Mouse (Mus musculus) gastrocnemius, postnatal 4 days (tissue): Measurements from ENCODE around the gene Tbc1d9b. TPM values are rescaled to one million over a fixed set of nuclear protein-coding genes. Genes with fewer than 3 reads are reported as not detected.
"Not testable (repeated sequence)": the region's sequence is repeated elsewhere in the genome, so short reads cannot be mapped to it uniquely, and the experiment has no call there.

Experiments used
- DNase-seq, 2 experiments: peaks; one replicate each; pipeline ENCODE4 v3.0.0; 2021 to 2022; ENCODE audit warnings: low spot score in 2 of 2, mixed read lengths in 2 of 2
- total RNA-seq, 2 experiments: library from RNA; stranded (reverse); gene quantifications; 2 replicates each; pipeline ENCODE4 v1.2.3; 2021

The Tbc1d9b gene
- total RNA-seq, 2 experiments from 2014 or later = 36.1 to 37.3 TPM

- not testable (repeated sequence) for DNase-seq
These were observed 43.0 kb downstream of the Tbc1d9b start, which contains the start of gene Mrnip for GRCm38 (mm10) chr11:50174111-50174729. TSS of gene Mrnip (plus strand) at chr11:50174444.

- peak; percentile 91 to 98 for DNase-seq
These were observed 43.6 kb downstream of the Tbc1d9b start for GRCm38 (mm10) chr11:50174730-50175187.

- no peak for DNase-seq
These were observed 45.2 kb downstream of the Tbc1d9b start for GRCm38 (mm10) chr11:50176351-50176750.

DNA sequence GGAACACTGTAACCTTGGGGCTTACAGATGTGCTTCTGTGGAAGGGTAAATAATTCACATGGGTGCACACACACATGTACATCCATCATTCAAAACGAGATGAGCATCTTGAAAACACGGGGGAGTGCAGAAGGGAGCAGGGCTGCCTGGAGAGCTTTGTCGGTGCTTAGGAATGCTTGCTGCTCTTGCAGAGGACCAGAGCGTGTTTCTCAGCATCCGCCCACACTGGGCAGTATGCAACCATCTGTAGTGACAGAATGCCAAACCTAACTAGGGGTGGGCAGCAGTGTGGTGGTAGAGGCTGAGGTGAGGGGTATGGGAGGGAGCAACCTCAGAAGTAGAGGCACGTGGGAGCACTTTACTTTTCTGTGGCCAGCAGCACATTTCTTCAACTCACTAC lies 45.9 kb downstream of the Tbc1d9b start:
- DNase-seq = no peak

GRCm38 (mm10) chr11:50178532-50179488 lies 47.6 kb downstream of the Tbc1d9b start:
- no peak for DNase-seq

GRCm38 (mm10) chr11:50180478-50181231 lies 49.5 kb downstream of the Tbc1d9b start:
- no peak for DNase-seq

- no peak for DNase-seq
These were observed 51.5 kb downstream of the Tbc1d9b start for GRCm38 (mm10) chr11:50182702-50183101.

- DNase-seq = no peak
These were observed 53.6 kb downstream of the Tbc1d9b start for GRCm38 (mm10) chr11:50184788-50185187.

- DNase-seq = no peak
These were observed 57.5 kb downstream of the Tbc1d9b start for GRCm38 (mm10) chr11:50188682-50189081.

DNA sequence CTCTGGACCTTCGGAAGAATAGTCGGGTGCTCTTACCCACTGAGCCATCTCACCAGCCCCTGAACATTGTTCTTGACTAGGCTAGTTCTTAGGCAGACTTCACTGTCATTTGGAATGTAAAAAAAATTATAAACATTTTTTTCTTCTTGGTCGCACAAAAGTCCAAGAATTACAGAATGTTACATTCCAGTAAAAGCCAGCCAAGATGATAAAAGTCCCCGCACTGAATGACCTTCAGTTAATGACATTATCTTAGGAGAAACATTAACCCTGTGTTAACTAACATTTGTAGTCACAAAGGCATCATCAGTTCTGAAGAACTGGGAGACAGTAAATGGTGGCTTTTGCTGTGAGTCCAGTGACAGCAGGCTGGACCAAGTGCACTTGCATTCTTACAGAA lies 59.2 kb downstream of the Tbc1d9b start:
- DNase-seq = no peak

- DNase-seq = no peak
These were observed 61.1 kb downstream of the Tbc1d9b start for GRCm38 (mm10) chr11:50192278-50192677.

DNA sequence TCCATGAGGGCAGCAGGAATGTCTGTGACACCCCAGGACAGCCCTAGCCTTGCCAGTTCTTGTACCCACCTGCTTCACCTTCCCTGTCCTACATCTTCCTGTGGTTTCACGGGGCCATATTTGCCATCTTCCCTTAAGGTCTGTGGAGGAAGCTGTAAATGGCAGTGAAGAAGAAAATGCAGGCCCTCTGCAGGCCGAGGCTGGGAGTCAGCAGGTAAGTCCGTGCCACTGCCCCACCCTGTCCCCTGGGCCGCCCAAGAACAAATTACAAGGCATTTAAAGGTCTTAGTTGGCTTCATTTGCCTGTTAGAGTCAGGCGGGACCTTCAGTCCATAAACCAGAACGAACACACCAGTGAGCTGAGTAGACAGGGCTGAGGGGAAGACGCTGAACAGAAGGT lies 62.9 kb downstream of the Tbc1d9b start:
- DNase-seq = no peak

- DNase-seq = no peak
These were observed 63.6 kb downstream of the Tbc1d9b start for GRCm38 (mm10) chr11:50194793-50195192.

DNA sequence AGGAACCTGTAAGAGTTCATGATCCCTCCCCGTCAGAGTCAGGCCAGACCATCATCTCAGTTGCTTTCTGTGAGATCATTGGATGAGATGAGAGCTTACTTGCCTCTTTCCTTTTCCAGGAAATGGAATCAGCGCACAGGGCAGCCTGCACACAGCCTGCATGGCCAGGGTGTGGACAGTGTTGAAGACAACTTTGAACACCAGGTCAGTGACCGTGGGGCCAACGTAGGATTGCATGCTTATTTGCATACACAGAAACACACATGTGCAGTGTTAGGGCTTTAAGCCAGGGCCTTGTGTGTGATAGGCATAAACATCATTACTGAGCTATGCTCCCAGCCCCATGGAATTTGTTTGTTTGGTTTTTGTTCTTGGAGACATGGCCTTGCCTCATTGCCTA lies 66.3 kb downstream of the Tbc1d9b start:
- no peak for DNase-seq

DNA sequence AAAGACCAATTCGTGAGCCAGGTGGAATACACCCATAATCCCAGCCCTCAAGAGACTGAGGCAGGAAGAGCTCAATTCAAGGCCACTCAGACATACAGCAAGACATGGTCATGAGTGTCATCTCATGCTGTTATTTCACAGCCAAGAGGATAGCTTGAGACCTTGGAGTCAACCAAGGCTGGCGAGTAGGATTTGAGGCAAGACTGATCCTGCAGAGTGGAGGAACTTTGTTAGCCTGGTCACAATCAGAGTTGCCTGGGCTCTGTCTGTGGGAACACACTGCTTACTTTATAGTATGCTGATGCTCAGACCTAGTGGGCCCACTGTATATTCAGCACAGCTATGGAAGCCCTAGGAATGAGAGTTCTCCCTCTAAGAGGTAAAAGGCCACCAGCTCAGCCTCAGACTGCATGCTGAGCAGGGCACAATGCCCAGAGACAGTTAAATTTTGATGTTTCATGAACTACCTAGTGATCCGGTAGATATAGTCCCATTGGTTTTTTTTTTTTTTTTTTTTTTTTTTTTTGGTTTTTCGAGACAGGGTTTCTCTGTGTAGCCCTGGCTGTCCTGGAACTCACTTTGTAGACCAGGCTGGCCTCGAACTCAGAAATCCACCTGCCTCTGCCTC lies 67.1 kb downstream of the Tbc1d9b start:
- DNase-seq = no peak

GRCm38 (mm10) chr11:50198916-50199315 lies 67.7 kb downstream of the Tbc1d9b start:
- no peak for DNase-seq

- DNase-seq = no peak
These were observed 69.4 kb downstream of the Tbc1d9b start for GRCm38 (mm10) chr11:50200613-50201012.

- DNase-seq = no peak
These were observed 70.4 kb downstream of the Tbc1d9b start for GRCm38 (mm10) chr11:50201590-50201989.

DNA sequence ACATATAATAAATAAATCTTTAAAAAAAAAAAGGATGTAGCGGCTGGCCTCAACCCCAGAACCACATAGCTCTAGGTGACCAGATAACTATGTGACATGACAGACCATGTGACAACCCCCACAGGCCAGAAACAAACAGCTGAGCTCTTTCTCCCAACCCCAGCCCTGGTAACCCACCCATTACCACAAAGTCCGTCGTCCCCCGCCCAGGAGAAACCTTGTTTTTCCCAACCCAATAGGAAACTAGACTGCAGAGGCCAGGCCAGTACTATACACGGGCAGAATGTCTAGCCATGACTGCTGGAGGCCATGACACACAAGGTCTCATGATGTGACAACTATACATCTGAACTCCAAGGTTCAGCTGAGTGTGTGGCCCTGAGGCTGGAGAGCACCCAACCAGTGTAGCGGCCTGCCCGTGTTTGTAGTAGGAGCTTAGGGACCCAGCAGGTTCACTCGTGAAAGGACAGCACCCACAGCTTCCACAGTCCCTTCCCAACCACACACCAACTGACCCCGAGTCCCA lies 72.2 kb downstream of the Tbc1d9b start:
- DNase-seq = no peak

GRCm38 (mm10) chr11:50205434-50205833 lies 74.2 kb downstream of the Tbc1d9b start:
- DNase-seq = no peak

DNA sequence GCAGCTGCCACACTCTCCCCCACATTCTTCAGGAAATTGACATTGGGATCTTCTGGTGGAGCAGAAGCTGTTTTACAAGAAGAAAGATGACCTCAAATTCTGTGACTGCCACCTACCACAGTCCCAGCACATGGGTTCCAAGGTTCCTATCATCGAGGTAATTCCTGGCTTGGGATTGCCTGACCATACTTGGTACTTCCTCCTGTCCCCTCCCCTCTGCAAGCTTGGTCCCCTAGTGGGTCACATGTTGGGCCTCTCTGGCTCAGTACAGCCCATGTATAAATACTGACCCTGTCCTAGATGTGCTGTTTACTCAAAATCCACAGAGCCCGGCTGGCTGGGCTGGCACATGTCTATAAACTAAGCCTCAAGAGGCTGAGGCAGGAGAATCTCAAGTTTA lies 74.8 kb downstream of the Tbc1d9b start:
- no peak for DNase-seq
